ENCODE assay signal across 1 mouse cellular context in genomic region chr17:31070403-31071185, GRCm38 (mm10).
TF ChIP-seq lines count a peak whose summit lies in the region.

No protein-coding gene starts in this region.

TF ChIP-seq in MEL, 35 proteins besides CTCF, POLR2A, EP300 and RAD21 (continued from another document):
- TF ChIP-seq USF2 (IDR thresholded peaks at IDR 0.05; ENCODE audit: borderline replicate concordance in 1 of 2, insufficient read depth in 1 of 2, low read depth in 1 of 2, low read length in 2 of 2) (no peak), ZC3H11A (IDR thresholded peaks at IDR 0.05; ENCODE audit: low read depth, low read length) (no peak), RCOR1 (IDR thresholded peaks at IDR 0.05; ENCODE audit: low read depth, low read length) (peak; percentile 78), GATA1 (IDR thresholded peaks at IDR 0.05; ENCODE audit: low read depth, low read length) (peak; percentile 88), ELF1 (IDR thresholded peaks at IDR 0.05; ENCODE audit: low read depth, low read length) (no peak), POLR2AphosphoS2 (IDR thresholded peaks at IDR 0.05; ENCODE audit: low read length) (no peak), SIN3A (IDR thresholded peaks at IDR 0.05; ENCODE audit: low read length) (peak; percentile 69), MYB (IDR thresholded peaks at IDR 0.05; ENCODE audit: low read depth, low read length) (peak; percentile 48), MXI1 (IDR thresholded peaks at IDR 0.05; ENCODE audit: low read depth, low read length) (0 out of 2 replicates have a peak, but pooled peaks have one; percentile 13), BHLHE40 (IDR thresholded peaks at IDR 0.05; ENCODE audit: borderline replicate concordance, low read depth, low read length) (peak; percentile 59; the same call in 1 of the 2 replicates), E2F4 (IDR thresholded peaks at IDR 0.05; ENCODE audit: borderline replicate concordance, low read depth, low read length) (no peak), ZKSCAN1 (IDR thresholded peaks at IDR 0.05; ENCODE audit: low read depth, low read length) (no peak), NELFE (IDR thresholded peaks at IDR 0.05; ENCODE audit: low read depth, low read length) (no peak), MYC (IDR thresholded peaks at IDR 0.05; ENCODE audit: low read depth, low read length) (peak; percentile 61; the same call in 1 of the 2 replicates), GABPA (IDR thresholded peaks at IDR 0.05; ENCODE audit: low read depth, low read length) (no peak)
